Mouse (Mus musculus) hindbrain, embryonic 13.5 days (tissue): Measurements from ENCODE around the gene Ccdc106. TPM values are rescaled to one million over a fixed set of nuclear protein-coding genes. Genes with fewer than 3 reads are reported as not detected.
"Not testable (repeated sequence)": the region's sequence is repeated elsewhere in the genome, so short reads cannot be mapped to it uniquely, and the experiment has no call there.

Experiments used
- ATAC-seq: fragments of 200-750 bp; cut with Nextera tagmentation; 2 replicates; pipeline ENCODE4 v1.8.0; 2017; ENCODE audit warnings: moderate TSS enrichment; ENCODE audit not compliant: low FRiP score
- H3K27ac ChIP-seq: fragments of 300-500 bp; sonication (generic); 2 replicates; pipeline ENCODE4 v1.5.1; 2015; ENCODE audit warnings: inconsistent platforms, mild to moderate bottlenecking, moderate library complexity
- H3K27me3 ChIP-seq: fragments of 300-500 bp; sonication (generic); 2 replicates; pipeline ENCODE4 v1.6.1; 2015; ENCODE audit warnings: mild to moderate bottlenecking, inconsistent platforms
- H3K36me3 ChIP-seq: fragments of 300-500 bp; sonication (generic); 2 replicates; pipeline ENCODE4 v1.6.1; 2015; ENCODE audit warnings: mild to moderate bottlenecking, inconsistent platforms
- H3K4me1 ChIP-seq: fragments of 300-500 bp; sonication (generic); replicated peaks from 2 replicates; pipeline ENCODE4 v1.6.1; 2015; ENCODE audit warnings: inconsistent platforms
- H3K4me2 ChIP-seq: fragments of 300-500 bp; sonication (generic); 2 replicates; pipeline ENCODE4 v1.6.1; 2015; ENCODE audit warnings: inconsistent platforms, mild to moderate bottlenecking, moderate library complexity
- H3K4me3 ChIP-seq: fragments of 300-500 bp; sonication (generic); 2 replicates; pipeline ENCODE4 v1.5.1; 2015; ENCODE audit warnings: mild to moderate bottlenecking, inconsistent platforms
- H3K9ac ChIP-seq: fragments of 300-500 bp; sonication (generic); 2 replicates; pipeline ENCODE4 v1.6.1; 2015; ENCODE audit warnings: mild to moderate bottlenecking, inconsistent platforms
- H3K9me3 ChIP-seq: fragments of 300-500 bp; sonication (generic); 2 replicates; pipeline ENCODE4 v1.6.1; 2016; ENCODE audit warnings: inconsistent platforms
- WGBS: fragments of 180-500 bp; shearing (Covaris S2); methylation state at CpG from one replicate; pipeline ENCODE4 v1.1.7; 2015; 5-methylcytosine and 5-hydroxymethylcytosine counted together
- polyA plus RNA-seq: library from polyadenylated mRNA; unstranded; fragments of >200 nt; fragmentation: Nextera tagmentation; extraction: Ambion mirVana; gene quantifications from 2 replicates; pipeline ENCODE4 v1.2.1, GENCODE M21; 2015

Ccdc106 gene
- polyA plus RNA-seq, 1 experiment from 2014 or later: 38.7 TPM

DNA sequence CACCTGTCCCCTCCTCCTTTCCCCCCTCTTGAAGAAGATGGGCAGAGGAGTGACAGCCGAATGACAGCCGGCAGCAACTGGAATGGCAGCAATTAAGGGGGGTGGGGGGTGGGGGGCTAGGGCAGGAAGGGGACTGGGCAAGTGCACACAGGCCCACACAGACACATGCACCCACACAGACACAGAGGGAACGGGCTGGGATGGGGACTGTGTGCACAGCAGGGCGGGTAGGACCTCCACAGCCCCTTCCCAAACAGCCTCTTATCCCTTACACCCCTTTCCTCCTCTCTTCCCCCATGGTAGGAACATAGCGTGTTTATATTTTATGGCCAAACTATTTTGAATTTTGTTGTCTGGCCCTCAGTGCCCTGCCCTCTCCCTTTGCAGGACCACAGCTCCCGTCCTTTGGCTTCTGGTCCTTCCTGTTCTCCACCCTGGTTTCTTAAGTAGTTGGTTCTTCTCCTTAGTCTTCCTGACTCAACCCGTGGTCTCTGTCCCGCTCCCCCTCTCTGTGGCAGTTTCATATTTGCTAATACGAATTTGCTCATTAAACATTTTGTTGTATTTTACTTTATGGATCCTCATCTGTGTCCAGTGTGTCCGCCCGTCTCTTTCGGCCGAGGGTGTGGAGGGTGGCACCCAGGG lies 59.1 kb downstream of the Ccdc106 start:
- peaks cover 34% of the 10 kb centered on the region for H3K4me1 ChIP-seq
- not testable (repeated sequence) for H3K27me3 ChIP-seq, H3K9me3 ChIP-seq
- peak; percentile 61 for ATAC-seq
- peaks cover 50% of the 10 kb centered on the region for H3K36me3 ChIP-seq
- WGBS: 54% methylated on average over 11 of the region's 13 CpGs
- peak overlapping the region; percentile 99 for H3K4me3 ChIP-seq
- peak overlapping the region; percentile 93 for H3K4me2 ChIP-seq
- peak overlapping the region; percentile 93 for H3K27ac ChIP-seq
- H3K9ac ChIP-seq: peak overlapping the region; percentile 98

DNA sequence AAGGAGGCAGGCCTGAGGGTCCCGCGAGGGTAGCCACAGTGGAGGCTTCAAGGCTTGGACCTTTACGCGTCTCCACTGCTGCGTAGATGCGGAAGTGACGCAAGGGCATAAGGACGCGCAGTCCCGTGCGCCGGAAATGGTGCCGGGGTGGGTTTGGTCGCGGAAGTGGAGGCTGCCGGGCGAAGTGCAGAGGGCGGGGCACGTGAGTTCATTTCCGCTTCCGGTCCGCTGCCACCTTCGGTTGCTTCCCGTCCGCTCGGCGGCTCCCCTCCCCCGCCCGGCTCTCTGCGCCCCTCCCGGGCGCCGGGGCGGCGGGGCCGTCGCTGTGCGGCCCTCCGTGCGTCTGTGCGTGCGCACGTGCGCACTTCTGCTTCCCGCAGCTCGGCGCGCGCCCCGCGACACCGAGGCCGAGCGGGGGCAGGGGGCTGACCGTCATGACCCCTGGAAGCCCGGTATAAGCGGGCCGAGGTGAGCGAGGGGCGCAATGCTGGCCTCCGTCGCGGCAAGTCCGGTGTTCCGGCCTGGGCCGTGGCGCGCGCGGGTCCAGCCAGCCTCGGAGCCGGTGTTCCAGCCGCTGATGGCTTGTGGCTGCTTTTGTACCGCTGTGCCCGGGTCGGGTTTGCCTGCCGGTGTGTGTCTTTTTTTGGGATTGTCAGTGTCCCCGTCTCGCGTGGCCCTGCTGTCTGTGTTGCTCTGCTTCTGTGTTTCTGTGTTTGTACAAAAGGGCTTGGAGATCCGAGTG lies 59.8 kb downstream of the Ccdc106 start, which contains the start of gene Epn1:
TSS of gene Epn1 (plus strand) at position 226 of the 742 bp plus-strand sequence.
- peak within 1 kb of the TSS; percentile 93 for H3K4me2 ChIP-seq
- peak within 1 kb of the TSS; percentile 93 for H3K27ac ChIP-seq
- peak within 1 kb of the TSS; percentile 98 for H3K9ac ChIP-seq
- no peaks in the 10 kb centered on the region for H3K27me3 ChIP-seq
- WGBS: under 1% methylated on average over 81 of the region's 81 CpGs
- no peaks in the 10 kb centered on the region for H3K9me3 ChIP-seq
- peaks cover 40% of the 10 kb centered on the region for H3K4me1 ChIP-seq
- ATAC-seq: peak; percentile 96
- H3K36me3 ChIP-seq: peaks cover 50% of the 10 kb centered on the region
- peak within 1 kb of the TSS; percentile 99 for H3K4me3 ChIP-seq

DNA sequence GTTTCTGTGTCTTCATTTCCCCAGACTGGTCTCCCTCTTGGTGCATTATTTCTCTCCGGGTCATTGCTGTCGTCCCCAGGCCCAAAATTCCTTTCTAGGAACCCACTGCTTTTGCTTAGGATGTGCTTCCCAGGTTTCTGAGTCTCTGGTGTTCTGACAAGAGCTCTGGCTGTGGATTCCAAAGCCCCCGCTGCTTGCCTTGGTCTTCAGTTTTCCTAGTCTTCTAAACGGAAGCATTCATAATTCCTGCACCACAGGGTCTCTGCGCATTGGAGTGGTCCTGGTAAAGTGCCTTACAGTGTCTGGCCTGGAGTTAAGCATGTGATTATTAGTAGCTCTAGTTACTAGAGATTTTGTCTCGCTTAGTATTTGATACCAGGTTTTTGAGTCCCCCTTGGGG lies 60.5 kb downstream of the Ccdc106 start:
- H3K9ac ChIP-seq: peak overlapping the region; percentile 98
- H3K27ac ChIP-seq: peak overlapping the region; percentile 93
- 21% methylated on average over 6 of the region's 6 CpGs for WGBS
- H3K27me3 ChIP-seq: no peaks in the 10 kb centered on the region
- H3K4me1 ChIP-seq: peaks cover 40% of the 10 kb centered on the region
- peaks cover 50% of the 10 kb centered on the region for H3K36me3 ChIP-seq
- no peak for ATAC-seq
- peak overlapping the region; percentile 93 for H3K4me2 ChIP-seq
- H3K9me3 ChIP-seq: no peaks in the 10 kb centered on the region
- H3K4me3 ChIP-seq: peak overlapping the region; percentile 99

DNA sequence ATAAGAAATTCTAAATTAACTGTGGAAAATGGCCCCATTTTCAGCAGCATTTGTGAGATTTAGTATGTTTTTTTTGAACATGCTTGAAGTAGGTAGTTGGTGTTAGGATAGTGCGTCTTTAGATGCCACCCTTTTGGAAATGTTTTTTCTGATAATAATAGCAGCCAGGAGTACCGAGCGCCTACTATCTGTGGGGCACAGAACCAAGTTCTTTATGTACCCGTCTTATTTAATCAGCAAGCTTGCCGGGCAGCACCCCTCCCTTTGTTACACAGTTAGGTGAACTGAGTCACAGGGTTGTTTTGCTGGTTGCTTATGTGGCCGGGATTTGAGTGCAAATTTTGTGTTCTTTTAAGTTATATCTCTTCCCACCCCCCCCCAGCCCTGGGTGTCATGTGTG lies 60.9 kb downstream of the Ccdc106 start:
- peaks cover 51% of the 10 kb centered on the region for H3K36me3 ChIP-seq
- WGBS: 68% methylated on average over 6 of the region's 6 CpGs
- peak overlapping the region; percentile 99 for H3K4me3 ChIP-seq
- H3K4me2 ChIP-seq: peak overlapping the region; percentile 93
- H3K9ac ChIP-seq: peak overlapping the region; percentile 98
- no peaks in the 10 kb centered on the region for H3K27me3 ChIP-seq
- no peak for ATAC-seq
- H3K4me1 ChIP-seq: peaks cover 43% of the 10 kb centered on the region
- H3K27ac ChIP-seq: no peak overlapping the region
- H3K9me3 ChIP-seq: no peaks in the 10 kb centered on the region

DNA sequence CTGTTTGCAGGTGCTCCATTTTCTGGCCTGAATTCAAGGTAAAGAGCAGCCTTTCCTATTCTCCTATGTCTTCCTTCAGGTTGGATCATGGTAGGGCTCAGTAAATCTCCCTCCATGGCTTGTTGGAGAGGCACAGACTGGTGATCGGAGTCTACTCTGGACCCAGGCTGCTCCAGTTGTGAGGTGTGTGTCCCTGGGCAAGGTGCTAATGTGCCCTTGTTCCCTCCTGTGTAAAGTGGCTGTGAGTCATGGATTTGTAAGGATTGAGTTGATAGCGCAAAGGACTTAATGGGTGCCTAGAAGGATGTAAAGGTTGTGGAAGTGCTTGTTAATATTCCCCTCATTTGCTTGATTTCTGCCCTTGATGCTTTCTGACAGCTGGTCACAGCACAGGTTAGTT lies 61.6 kb downstream of the Ccdc106 start:
- Histone ChIP-seq H3K4me2 (peak overlapping the region; percentile 93; the same call in 1 of the 2 replicates), H3K9ac (0 out of 2 replicates have a peak overlapping the region, but pooled peaks have one; percentile 98), H3K4me3 (peak overlapping the region; percentile 9; the same call in 1 of the 2 replicates), H3K9me3 (no peaks in the 10 kb centered on the region), H3K27ac (no peak overlapping the region), H3K4me1 (peaks cover 46% of the 10 kb centered on the region), H3K27me3 (no peaks in the 10 kb centered on the region), H3K36me3 (peaks cover 47% of the 10 kb centered on the region)
- no peak for ATAC-seq
- WGBS: 93% methylated on average over 2 of the region's 2 CpGs

DNA sequence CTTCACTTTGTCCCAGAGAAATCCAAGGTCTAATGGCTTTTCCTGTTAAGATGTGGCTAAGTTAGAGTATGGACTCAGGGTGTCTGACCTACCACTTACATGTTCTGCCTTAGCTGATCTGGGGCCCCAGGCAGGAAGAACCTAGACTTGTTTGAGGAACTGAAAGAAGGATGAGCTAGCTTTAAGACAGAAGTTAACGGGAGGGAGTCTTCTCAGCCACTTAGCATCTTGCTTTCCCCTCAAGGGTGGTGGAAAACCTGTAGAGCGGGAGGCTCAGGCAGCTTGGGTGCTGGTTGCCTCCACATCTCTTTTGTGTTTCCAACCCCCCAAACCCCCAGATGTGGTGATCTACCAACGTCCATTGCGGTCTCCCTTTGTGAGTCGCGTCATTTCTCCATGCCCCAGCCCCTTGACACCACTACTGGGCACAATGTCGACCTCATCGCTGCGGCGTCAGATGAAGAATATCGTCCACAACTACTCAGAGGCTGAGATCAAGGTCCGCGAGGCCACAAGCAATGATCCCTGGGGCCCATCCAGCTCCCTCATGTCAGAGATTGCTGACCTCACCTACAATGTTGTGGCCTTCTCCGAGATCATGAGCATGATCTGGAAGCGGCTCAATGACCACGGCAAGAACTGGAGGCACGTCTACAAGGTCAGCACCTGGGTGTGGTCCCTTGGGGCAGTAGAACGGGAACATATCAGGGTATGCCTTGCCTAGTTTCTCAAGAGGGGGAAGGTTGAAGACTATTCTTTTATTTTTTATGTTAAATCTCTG lies 63.2 kb downstream of the Ccdc106 start:
- no peak overlapping the region for H3K9ac ChIP-seq
- no peak overlapping the region for H3K4me2 ChIP-seq
- no peaks in the 10 kb centered on the region for H3K9me3 ChIP-seq
- no peak overlapping the region for H3K4me3 ChIP-seq
- peaks cover 42% of the 10 kb centered on the region for H3K36me3 ChIP-seq
- ATAC-seq: no peak
- WGBS: 94% methylated on average over 18 of the region's 18 CpGs
- H3K27ac ChIP-seq: no peak overlapping the region
- no peaks in the 10 kb centered on the region for H3K27me3 ChIP-seq
- H3K4me1 ChIP-seq: peaks cover 46% of the 10 kb centered on the region

DNA sequence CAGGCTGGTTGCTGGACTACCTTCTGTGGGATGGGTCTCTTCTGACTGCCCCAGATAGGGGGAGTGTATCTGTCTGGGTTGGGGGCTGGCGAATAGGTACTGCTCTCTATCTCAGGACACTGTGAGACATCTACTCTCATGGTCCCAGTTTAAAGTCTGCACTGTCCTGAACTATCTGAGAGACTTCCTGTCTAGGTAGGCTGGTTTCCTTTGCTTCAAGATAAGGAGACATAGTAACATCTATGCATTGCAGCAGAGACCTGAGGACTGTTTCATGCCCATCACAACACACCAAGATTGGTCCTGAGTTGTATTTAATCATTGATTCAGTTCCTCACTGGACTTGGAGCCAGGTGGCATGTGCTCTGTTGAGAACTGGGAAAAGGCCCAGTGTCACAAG lies 65.2 kb downstream of the Ccdc106 start:
- 90% methylated on average over 1 of the region's 1 CpGs for WGBS
- Histone ChIP-seq H3K4me2 (no peak overlapping the region), H3K4me1 (peaks cover 46% of the 10 kb centered on the region), H3K27ac (no peak overlapping the region), H3K4me3 (no peak overlapping the region), H3K36me3 (peaks cover 44% of the 10 kb centered on the region), H3K9ac (no peak overlapping the region), H3K9me3 (no peaks in the 10 kb centered on the region), H3K27me3 (no peaks in the 10 kb centered on the region)
- no peak for ATAC-seq

DNA sequence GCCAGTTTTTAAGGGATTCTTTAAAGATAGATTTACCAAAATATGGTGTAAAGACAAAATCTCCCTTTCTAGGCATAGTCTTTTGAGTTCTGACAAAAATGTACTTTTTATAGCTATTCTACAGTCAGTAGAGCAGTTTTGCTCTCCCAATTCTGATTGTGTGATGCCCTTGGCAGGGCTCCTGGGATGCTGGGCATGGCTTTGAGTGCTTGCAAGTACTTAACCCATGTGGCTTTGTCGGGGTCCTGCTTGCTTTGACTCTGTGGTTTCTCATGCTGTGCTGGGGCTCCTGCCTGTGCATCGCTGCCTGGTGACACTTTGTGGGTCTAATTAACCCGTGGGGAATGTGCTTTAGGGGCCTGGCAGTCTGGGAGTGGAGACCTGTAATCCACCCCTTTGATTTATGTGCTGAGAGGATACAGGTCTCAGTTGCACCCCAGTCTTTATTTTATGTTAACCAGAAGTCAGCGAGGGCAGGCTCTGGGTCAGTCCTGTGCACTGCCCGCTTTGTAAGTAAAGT lies 66.6 kb downstream of the Ccdc106 start:
- no peak overlapping the region for H3K9ac ChIP-seq
- H3K4me1 ChIP-seq: peaks cover 32% of the 10 kb centered on the region
- no peak overlapping the region for H3K4me3 ChIP-seq
- no peaks in the 10 kb centered on the region for H3K9me3 ChIP-seq
- no peak overlapping the region for H3K27ac ChIP-seq
- no peaks in the 10 kb centered on the region for H3K27me3 ChIP-seq
- ATAC-seq: no peak
- no peak overlapping the region for H3K4me2 ChIP-seq
- 82% methylated on average over 5 of the region's 5 CpGs for WGBS
- peaks cover 55% of the 10 kb centered on the region for H3K36me3 ChIP-seq

DNA sequence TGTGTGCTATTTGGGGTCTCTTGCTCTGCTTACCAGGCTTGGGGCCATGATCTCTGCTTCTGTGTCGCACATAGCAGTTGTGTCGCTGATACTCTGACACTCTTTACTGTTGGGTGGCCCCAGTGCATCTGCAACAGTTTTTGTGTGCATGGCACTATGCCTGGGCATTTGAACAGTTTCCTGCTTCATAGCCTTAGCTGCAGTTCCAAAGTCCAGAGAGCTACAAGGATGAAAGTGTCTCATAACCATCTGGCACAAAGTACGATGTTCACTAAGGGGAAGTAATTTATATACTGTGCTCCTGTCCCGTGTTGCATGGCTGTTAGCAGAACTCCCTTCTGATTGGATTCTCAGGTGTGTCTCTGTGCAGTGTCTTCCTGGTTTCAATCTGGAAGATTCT lies 67.5 kb downstream of the Ccdc106 start:
- Histone ChIP-seq H3K27me3 (no peaks in the 10 kb centered on the region), H3K9me3 (no peaks in the 10 kb centered on the region), H3K4me2 (no peak overlapping the region), H3K27ac (no peak overlapping the region), H3K4me3 (no peak overlapping the region), H3K9ac (0 out of 2 replicates have a peak overlapping the region, but pooled peaks have one; percentile 31), H3K36me3 (peaks cover 64% of the 10 kb centered on the region), H3K4me1 (peaks cover 25% of the 10 kb centered on the region)
- 92% methylated on average over 4 of the region's 4 CpGs for WGBS
- no peak for ATAC-seq

DNA sequence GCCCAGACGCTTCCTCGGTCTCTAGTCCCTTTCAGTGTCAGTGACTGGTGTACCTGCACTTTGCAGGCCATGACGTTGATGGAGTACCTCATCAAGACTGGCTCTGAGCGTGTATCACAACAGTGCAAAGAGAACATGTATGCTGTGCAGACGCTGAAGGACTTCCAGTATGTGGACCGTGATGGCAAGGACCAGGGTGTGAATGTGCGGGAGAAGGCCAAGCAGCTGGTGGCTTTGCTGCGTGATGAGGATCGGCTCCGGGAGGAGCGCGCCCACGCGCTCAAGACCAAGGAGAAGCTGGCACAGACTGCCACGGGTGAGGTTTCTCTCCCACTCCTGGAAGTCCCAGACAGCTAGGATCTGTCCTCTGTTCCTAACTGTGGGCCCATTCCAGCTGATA lies 69.5 kb downstream of the Ccdc106 start:
- 95% methylated on average over 15 of the region's 15 CpGs for WGBS
- ATAC-seq: no peak
- Histone ChIP-seq H3K4me2 (no peak overlapping the region), H3K9ac (no peak overlapping the region), H3K27me3 (no peaks in the 10 kb centered on the region), H3K36me3 (peaks cover 74% of the 10 kb centered on the region), H3K4me3 (no peak overlapping the region), H3K9me3 (no peaks in the 10 kb centered on the region), H3K4me1 (peaks cover 8% of the 10 kb centered on the region; the same call in 1 of the 2 replicates), H3K27ac (no peak overlapping the region)

DNA sequence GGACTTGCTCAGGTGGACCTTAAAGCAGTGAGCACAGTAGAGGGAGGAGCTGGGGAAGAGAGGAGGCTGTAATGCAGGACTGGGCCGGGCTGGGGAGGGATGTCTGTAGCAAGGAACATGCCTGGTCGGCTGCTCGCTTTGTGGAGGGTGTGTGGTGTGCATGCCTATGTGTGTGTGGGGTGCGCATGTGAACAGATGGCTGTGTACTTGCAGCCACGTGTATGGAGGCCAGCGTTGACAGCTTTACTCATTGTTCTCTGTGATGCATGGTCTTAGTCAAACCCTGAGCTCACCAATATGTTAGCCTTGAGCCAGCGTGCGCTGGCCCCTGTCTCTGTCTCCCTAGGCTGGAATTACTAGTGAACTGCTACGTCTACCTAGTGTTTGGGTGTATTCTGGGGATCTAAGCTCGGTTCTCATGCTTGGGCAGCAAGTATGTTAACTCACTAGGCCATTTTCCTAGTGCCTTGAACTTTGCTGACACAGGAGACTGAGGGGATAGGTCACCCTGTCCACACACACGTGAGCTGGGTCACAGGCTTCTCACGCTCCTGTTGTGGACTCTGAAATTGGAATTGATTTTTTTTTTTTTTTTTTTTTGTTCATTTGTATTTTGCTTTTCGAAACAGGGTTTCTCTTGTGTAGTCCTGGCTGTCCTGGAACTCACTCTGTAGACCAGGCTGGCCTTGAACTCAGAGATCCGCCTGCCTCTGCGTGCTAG lies 70.8 kb downstream of the Ccdc106 start:
- peaks cover 4% of the 10 kb centered on the region; the same call in 1 of the 2 replicates for H3K4me1 ChIP-seq
- peaks cover 76% of the 10 kb centered on the region for H3K36me3 ChIP-seq
- H3K4me2 ChIP-seq: no peak overlapping the region
- no peak overlapping the region for H3K4me3 ChIP-seq
- no peak overlapping the region for H3K27ac ChIP-seq
- no peaks in the 10 kb centered on the region for H3K9me3 ChIP-seq
- 91% methylated on average over 15 of the region's 15 CpGs for WGBS
- peak overlapping the region; percentile 19; the same call in 1 of the 2 replicates for H3K9ac ChIP-seq
- no peak for ATAC-seq
- H3K27me3 ChIP-seq: no peaks in the 10 kb centered on the region
